Mouse (Mus musculus) small intestine, adult 2 months (tissue): ENCODE measurements around the gene Pla2g2c. TPM values are rescaled to one million over a fixed set of nuclear protein-coding genes. Genes with fewer than 3 reads are reported as not detected.

Experiments
- H3K27ac ChIP-seq: fragments of 200-500 bp; 2 replicates; pipeline ENCODE4 v1.5.1; 2012; ENCODE audit warnings: low read depth, low read length, control low read depth, inconsistent platforms; ENCODE audit not compliant: insufficient read depth
- H3K27me3 ChIP-seq: fragments of 200-500 bp; 2 replicates; pipeline ENCODE4 v1.6.1; 2012; ENCODE audit warnings: mild to moderate bottlenecking, moderate library complexity, low read length, inconsistent platforms; ENCODE audit not compliant: control insufficient read depth, insufficient read depth
- H3K36me3 ChIP-seq: fragments of 200-500 bp; 2 replicates; pipeline ENCODE4 v1.6.1; 2012; ENCODE audit warnings: mild to moderate bottlenecking, low read length, control low read depth, inconsistent platforms; ENCODE audit not compliant: control insufficient read depth, insufficient read depth
- H3K4me1 ChIP-seq: fragments of 200-500 bp; 2 replicates; pipeline ENCODE4 v1.6.1; 2012; ENCODE audit warnings: low read length, inconsistent platforms, mixed read lengths; ENCODE audit not compliant: control insufficient read depth, insufficient read depth, insufficient read length
- H3K4me3 ChIP-seq: fragments of 200-500 bp; 2 replicates; pipeline ENCODE4 v1.5.1; 2012; ENCODE audit warnings: low read depth, mild to moderate bottlenecking, control low read depth, inconsistent platforms, low read length, moderate library complexity
- CTCF ChIP-seq: fragments of 200-500 bp; IDR thresholded peaks from 2 replicates; pipeline ENCODE4 v1.5.1; 2012; ENCODE audit warnings: low read depth, mild to moderate bottlenecking, control low read depth, inconsistent platforms, low read length, moderate library complexity, mixed read lengths; ENCODE audit not compliant: insufficient replicate concordance, insufficient read length; ENCODE audit errors: extremely low read depth
- POLR2A ChIP-seq: fragments of 200-500 bp; IDR thresholded peaks from 2 replicates; pipeline ENCODE4 v1.6.1; 2012; ENCODE audit warnings: low read depth, mild to moderate bottlenecking, control low read depth, inconsistent platforms, low read length, moderate library complexity
- WGBS: fragments of 180-500 bp; shearing (Covaris S2); methylation state at CpG from one replicate; pipeline ENCODE4 v1.1.7; 2018; 5-methylcytosine and 5-hydroxymethylcytosine counted together
- polyA plus RNA-seq: library from polyadenylated mRNA; depleted of rRNA; stranded (reverse); fragments of >200 nt; gene quantifications from 2 replicates; pipeline ENCODE4 v1.2.3, GENCODE M21; 2012; rRNA removed

Pla2g2c gene
- polyA plus RNA-seq: 0.13 and 0.24 TPM in 2 replicates

DNA sequence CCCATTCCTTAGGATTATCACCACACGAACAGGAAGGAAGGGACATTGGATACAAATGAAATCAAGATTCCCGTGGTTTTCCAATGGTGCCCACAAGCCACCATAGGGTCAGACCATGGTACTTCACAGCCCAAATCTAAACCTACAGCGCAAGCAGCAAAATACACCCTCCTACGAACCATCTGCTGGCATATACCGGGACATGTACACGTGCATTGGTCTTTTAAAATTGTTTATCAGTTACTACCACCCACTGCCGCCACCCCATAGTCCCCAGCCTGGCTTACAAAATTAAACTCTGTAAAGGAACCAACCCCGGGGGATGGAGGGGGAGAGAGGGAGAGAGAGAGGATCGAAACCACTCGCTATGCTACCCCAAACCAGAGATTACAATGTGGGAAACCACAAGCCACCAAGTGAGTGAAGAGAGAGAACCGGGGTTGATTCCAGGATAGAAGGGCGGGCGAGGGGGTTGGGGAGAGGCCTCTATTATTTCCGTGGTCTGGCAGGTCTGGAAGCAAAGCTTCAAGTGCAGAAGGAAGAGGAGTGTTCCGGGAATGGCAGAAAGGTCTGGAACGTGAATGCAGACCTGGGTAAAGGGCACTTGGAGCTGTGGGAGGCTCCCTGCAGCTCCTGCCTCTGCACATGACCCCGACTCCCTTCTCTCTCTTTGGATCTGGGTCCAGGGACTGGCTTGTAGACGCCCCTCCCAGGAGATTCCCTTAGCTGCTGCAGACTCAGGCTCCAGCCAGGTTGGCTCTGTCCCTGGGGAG lies at the start of gene Pla2g2c:
Gene Pla2g2c, plus strand, starts transcription at position 439 of the 773 bp plus-strand sequence.
- TF ChIP-seq CTCF: no peak
- TF ChIP-seq POLR2A: no peak
- H3K27me3 ChIP-seq: no peaks in the 10 kb centered on the region
- H3K36me3 ChIP-seq: no peaks in the 10 kb centered on the region
- peak within 1 kb of the TSS; percentile 2; the same call in 1 of the 2 replicates for H3K4me3 ChIP-seq
- H3K4me1 ChIP-seq: peaks cover 13% of the 10 kb centered on the region
- peak within 1 kb of the TSS; percentile 1; the same call in 1 of the 2 replicates for H3K27ac ChIP-seq
- 29% methylated on average over 18 of the region's 18 CpGs for WGBS

DNA sequence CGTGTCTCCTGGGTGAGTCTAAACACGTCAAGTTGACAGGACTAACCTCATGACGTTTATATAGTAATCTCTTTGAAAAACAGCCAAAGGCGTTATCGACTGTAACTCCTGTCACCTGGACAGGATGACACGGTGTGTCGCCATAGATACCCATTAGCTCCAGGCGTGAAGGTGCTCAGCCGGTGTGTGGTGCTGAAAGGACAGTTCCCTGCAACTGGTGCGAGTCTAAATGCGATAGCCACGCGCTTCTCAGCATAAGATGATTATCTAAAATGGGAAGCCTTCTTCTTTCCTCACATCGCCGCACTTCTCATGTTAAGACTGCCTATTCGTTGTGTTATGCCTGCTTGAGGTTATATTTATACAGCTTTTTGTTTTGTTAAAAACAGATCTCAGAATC lies 48.1 kb upstream of the Pla2g2c start:
- no peaks in the 10 kb centered on the region for H3K4me1 ChIP-seq
- WGBS: 7% methylated on average over 16 of the region's 16 CpGs

DNA sequence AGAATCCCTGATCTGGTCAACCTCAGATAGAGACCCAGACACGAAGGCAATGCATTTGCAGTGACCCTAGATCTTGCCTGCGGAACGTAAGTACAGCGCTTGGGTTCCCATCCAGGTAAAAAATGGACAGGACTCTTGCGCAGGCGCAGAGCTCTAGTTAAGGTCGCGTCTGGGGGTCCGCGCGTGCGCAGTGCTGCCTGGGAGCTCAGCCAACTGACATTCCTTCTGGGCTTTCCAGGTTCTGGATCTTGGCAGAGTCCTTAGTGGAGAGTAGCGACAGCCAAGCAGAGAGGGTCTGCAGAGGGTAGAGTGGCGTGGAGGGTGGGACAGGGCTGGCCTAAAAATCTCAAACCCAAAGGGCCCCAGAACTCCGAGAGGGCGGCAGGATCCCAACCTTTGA lies 47.0 kb upstream of the Pla2g2c start:
- H3K27me3 ChIP-seq: 0 out of 2 replicates have a peak, but pooled peaks cover 4% of the 10 kb centered on the region

More for the DNA sequence above, 48.1 kb upstream of the Pla2g2c start:
- no peak overlapping the region for H3K27ac ChIP-seq
- TF ChIP-seq CTCF: no peak
- TF ChIP-seq POLR2A: no peak
- 0 out of 2 replicates have a peak, but pooled peaks cover 4% of the 10 kb centered on the region for H3K27me3 ChIP-seq
- H3K36me3 ChIP-seq: no peaks in the 10 kb centered on the region
- no peak overlapping the region for H3K4me3 ChIP-seq

DNA sequence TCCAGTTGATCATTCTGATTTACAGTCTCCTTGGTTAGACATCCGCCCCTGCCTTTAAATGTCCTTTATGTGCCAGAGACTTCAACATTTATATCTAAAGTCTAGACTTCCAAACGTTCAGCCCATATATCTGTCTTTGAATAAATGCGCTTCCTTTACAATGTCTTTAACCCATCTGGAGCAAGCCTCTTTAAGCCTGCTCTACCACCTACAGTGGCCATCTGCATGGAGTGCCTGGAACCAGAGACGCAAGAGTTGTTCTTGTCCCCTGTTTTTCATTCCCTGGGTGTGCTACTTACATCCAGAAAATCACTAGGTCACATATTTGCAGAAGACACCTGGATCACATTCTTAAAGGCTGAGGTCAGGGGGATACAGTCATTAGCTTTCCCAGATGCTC lies 44.5 kb upstream of the Pla2g2c start:
- H3K4me3 ChIP-seq: no peak overlapping the region
- no peaks in the 10 kb centered on the region for H3K4me1 ChIP-seq
- 0 out of 2 replicates have a peak, but pooled peaks cover 4% of the 10 kb centered on the region for H3K27me3 ChIP-seq
- TF ChIP-seq POLR2A: no peak
- TF ChIP-seq CTCF: no peak
- no peaks in the 10 kb centered on the region for H3K36me3 ChIP-seq
- WGBS: 72% methylated on average over 4 of the region's 4 CpGs
- H3K27ac ChIP-seq: no peak overlapping the region

More for the DNA sequence above, 47.0 kb upstream of the Pla2g2c start:
- no peak for TF ChIP-seq POLR2A
- no peak for TF ChIP-seq CTCF
- H3K4me3 ChIP-seq: no peak overlapping the region
- H3K27ac ChIP-seq: no peak overlapping the region
- H3K4me1 ChIP-seq: no peaks in the 10 kb centered on the region
- 21% methylated on average over 16 of the region's 16 CpGs for WGBS
- H3K36me3 ChIP-seq: no peaks in the 10 kb centered on the region

DNA sequence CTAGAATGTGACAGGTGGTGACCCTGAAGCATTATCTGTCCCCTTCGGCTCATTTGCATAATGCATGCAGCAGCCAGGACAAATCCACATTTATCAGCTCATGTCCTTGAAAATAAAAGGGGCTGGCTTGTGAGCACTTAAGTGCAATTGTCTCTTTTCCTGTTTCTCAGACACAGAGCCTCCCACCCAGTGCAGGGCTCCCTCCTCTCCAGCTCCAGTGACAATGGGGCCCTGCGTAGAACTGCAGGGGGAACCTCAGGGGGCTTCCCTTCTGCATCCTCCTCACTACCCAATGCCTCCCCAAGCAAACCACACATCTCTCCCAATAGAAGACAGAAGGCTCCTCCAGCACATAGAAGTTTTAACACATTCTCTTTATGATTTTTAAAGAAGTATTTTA lies 41.8 kb upstream of the Pla2g2c start:
- Histone ChIP-seq H3K4me3 (no peak overlapping the region), H3K27ac (no peak overlapping the region), H3K27me3 (0 out of 2 replicates have a peak, but pooled peaks cover 4% of the 10 kb centered on the region), H3K36me3 (no peaks in the 10 kb centered on the region), H3K4me1 (no peaks in the 10 kb centered on the region)
- 66% methylated on average over 2 of the region's 2 CpGs for WGBS
- TF ChIP-seq POLR2A (no peak), CTCF (no peak)

DNA sequence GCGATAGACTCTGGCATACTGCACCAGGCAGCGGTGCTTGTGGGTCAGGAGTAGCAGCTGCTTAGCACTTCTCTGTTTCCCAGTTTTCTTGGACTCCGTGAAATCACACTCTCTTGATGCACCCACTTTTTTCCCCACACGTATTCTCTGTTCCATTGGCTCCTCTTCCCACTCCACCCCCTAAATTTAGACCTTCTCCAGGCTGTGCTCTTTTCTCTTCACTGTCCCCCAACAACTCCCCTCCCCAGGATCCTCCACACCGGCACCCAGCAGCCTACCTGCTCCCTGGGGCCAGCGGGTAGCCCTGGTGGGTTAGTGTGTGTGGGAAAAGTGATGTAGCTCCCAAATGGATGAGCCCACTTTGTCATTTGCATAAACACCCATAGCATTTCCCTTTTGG lies 38.8 kb upstream of the Pla2g2c start:
- Histone ChIP-seq H3K4me1 (no peaks in the 10 kb centered on the region), H3K27me3 (peaks cover 4% of the 10 kb centered on the region), H3K36me3 (no peaks in the 10 kb centered on the region), H3K4me3 (no peak overlapping the region), H3K27ac (no peak overlapping the region)
- TF ChIP-seq CTCF: no peak
- TF ChIP-seq POLR2A: no peak
- WGBS: 76% methylated on average over 6 of the region's 6 CpGs

DNA sequence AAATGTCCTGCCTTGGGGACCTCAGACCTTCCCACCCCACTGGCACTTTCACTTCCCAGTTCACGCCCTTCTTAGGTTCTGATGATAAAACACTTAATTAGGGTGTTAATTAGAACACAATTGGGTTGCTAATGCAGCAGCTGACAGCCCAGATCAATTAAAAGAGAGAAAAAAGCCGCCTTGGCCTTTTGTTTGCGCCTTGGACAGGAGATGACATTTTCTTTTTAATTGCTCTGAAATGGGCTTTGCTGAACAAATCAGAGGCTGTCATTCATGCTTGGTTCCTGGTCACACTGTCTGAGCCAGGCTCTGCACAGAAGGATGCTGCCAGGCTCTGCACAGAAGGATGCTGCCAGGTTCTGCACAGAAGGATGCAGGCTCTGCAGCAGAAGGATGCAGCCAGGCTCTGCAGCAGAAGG lies 35.5 kb upstream of the Pla2g2c start:
- Histone ChIP-seq H3K27ac (no peak overlapping the region), H3K4me1 (no peaks in the 10 kb centered on the region), H3K27me3 (peaks cover 13% of the 10 kb centered on the region), H3K4me3 (no peak overlapping the region), H3K36me3 (no peaks in the 10 kb centered on the region)
- 34% methylated on average over 3 of the region's 3 CpGs for WGBS
- TF ChIP-seq CTCF (no peak), POLR2A (no peak)
